Mouse (Mus musculus) lung, postnatal 0 days (tissue): ENCODE results near the gene Midn. TPM values are rescaled to one million over a fixed set of nuclear protein-coding genes. Genes with fewer than 3 reads are reported as not detected.

Experiments
- ATAC-seq: fragments of 200-750 bp; cut with Nextera tagmentation; 2 replicates; pipeline ENCODE4 v1.8.0; 2017; ENCODE audit warnings: moderate library complexity
- DNase-seq: peaks from one replicate; pipeline ENCODE4 v3.0.0-alpha.2; 2016; ENCODE audit warnings: low spot score
- H3K27ac ChIP-seq: fragments of 300-500 bp; sonication (generic); 2 replicates; pipeline ENCODE4 v1.5.1; 2014; ENCODE audit warnings: antibody characterized with exemption, mild to moderate bottlenecking, low read length, mixed read lengths
- H3K27me3 ChIP-seq: fragments of 300-500 bp; sonication (generic); replicated peaks from 2 replicates; pipeline ENCODE4 v1.6.1; 2014; ENCODE audit warnings: low read length, mixed read lengths; ENCODE audit not compliant: insufficient read depth
- H3K36me3 ChIP-seq: fragments of 300-500 bp; sonication (generic); 2 replicates; pipeline ENCODE4 v1.6.1; 2014; ENCODE audit warnings: low read length, mixed read lengths; ENCODE audit not compliant: insufficient read depth
- H3K4me1 ChIP-seq: fragments of 300-500 bp; sonication (generic); 2 replicates; pipeline ENCODE4 v1.6.1; 2014; ENCODE audit warnings: antibody characterized with exemption, low read depth, low read length, mixed read lengths; ENCODE audit not compliant: insufficient read depth
- H3K4me2 ChIP-seq: fragments of 300-500 bp; sonication (generic); replicated peaks from 2 replicates; pipeline ENCODE4 v1.6.1; 2014; ENCODE audit warnings: low read depth, mild to moderate bottlenecking, low read length, moderate library complexity, mixed read lengths
- H3K4me3 ChIP-seq: fragments of 300-500 bp; sonication (generic); 2 replicates; pipeline ENCODE4 v1.5.1; 2014; ENCODE audit warnings: low read depth, low read length
- H3K9ac ChIP-seq: fragments of 300-500 bp; sonication (generic); replicated peaks from 2 replicates; pipeline ENCODE4 v1.6.1; 2014; ENCODE audit warnings: low read depth, mild to moderate bottlenecking
- H3K9me3 ChIP-seq: fragments of 300-500 bp; sonication (generic); 2 replicates; pipeline ENCODE4 v1.6.1; 2016; ENCODE audit warnings: low read length, mixed read lengths
- CTCF ChIP-seq: IDR thresholded peaks from 2 replicates; pipeline ENCODE4 v1.5.1; 2016; ENCODE audit warnings: antibody characterized with exemption, mild to moderate bottlenecking
- EP300 ChIP-seq: IDR thresholded peaks from 2 replicates; pipeline ENCODE4 v1.6.1; 2016; ENCODE audit warnings: antibody characterized with exemption, mild to moderate bottlenecking, control low read depth
- WGBS: fragments of 180-500 bp; shearing (Covaris S2); extraction: QIAGEN DNeasy Blood & Tissue Kit; methylation state at CpG from one replicate; pipeline ENCODE4 v1.1.7; 2014; 5-methylcytosine and 5-hydroxymethylcytosine counted together
- polyA plus RNA-seq: library from polyadenylated mRNA; unstranded; fragments of >200 nt; fragmentation: Nextera tagmentation; extraction: Ambion mirVana; gene quantifications from 2 replicates; pipeline ENCODE4 v1.2.1, GENCODE M21; 2015

Midn gene
- polyA plus RNA-seq, 1 experiment from 2014 or later, result 13.2 TPM

DNA sequence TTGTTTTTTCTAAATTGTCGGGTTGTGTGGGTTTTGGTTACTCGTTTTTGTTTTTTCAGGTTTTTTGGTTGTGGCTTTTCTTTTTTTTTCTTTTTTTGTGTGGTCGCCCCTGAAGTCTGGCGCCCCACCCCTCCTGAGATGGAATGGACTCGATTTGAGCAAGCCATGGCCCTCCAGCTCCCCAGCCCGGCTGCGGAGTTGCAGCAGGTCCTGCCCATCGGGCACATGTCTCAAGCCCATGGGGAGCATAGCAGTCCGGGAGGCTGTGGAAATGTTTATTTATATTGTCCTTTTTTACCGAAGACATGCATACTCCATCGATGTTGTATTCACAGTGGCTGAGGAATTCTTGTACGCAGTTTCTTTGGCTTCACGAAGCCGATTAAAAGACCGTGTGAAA is 23.2 kb downstream of the Midn start:
- Histone ChIP-seq H3K9me3 (no peaks in the 10 kb centered on the region), H3K27me3 (no peaks in the 10 kb centered on the region), H3K4me1 (peaks cover 10% of the 10 kb centered on the region; the same call in 1 of the 2 replicates), H3K4me2 (no peak overlapping the region), H3K36me3 (peaks cover 18% of the 10 kb centered on the region), H3K9ac (no peak overlapping the region), H3K27ac (no peak overlapping the region), H3K4me3 (no peak overlapping the region)
- ATAC-seq (no peak), DNase-seq (no peak)
- TF ChIP-seq EP300 (no peak), CTCF (no peak)
- 71% methylated on average over 15 of the region's 15 CpGs for WGBS

DNA sequence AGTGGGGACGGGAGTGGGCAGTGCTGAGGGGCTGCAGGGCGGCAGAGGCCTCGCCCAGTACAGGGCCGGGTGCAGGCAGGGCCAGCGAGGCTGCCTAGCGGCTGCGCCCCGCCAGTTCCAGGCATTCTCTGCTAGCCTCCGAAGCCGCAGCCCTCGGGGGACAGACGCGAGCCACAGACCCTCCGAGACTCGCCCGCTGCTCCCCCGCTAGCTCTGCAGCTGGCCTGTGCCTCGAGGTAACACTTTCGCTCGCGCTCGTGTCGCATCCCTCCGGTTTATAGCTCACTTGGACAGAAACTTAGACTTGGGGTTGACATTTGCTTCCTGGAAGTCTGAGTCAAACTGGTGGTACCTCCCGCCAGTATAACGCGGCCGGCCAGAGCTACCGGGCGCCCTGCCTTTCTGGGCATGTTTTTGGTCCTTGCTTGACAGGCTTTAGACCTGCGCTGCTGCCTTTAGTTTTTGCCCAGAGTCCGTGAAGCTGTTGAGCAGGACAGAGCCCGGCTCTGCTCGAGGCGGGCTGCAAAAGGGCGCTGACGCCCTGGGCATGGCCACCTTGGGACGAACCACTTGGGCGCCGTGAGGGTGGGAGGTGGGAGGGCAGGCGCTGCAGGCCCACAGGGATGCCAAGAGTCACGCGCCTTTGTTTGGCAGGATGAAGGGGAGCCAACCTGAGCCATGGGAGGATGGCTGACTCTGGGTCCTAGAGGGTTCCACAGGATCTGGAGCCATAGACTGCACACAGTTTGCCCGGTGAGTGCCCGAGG is 23.9 kb downstream of the Midn start:
- H3K4me1 ChIP-seq, result peaks cover 10% of the 10 kb centered on the region; the same call in 1 of the 2 replicates

DNA sequence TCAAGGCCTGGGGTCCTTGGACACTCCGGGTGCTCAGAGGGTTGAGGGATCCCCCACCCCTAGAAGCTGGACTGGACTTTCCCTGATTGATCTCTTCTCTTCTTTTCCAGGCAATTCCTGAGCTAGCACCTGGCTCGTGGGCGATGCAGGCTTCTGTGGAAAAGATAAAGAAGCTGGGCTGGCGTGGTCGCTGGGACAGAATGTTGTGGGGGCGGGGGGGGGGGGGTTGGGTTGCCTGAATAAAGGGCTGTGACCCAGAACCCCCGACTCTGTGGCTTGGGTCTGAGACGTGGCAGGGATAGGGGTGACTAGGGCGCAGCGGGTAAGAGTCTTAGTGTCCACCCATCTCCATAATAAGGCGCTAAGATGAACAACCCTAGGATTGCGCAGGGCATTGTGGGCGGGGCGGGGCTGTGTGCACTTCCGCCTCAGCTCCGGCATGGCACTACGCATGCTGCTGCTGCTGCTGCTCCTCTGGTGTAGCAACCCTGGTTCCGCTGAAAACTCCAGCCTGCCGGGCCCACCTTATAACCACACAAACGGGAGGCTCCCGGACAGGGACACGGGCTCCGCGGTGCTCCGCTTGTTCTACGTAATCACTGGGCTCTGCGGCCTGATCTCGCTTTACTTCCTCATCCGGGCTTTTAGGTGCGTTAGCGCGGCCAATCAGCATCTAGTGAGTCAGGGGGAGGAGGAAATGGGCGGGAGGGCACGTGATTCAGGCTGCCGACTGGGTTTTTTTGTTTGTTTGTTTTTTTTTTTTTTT is 24.6 kb downstream of the Midn start, which contains the start of gene 1600002K03Rik:
TSS of gene 1600002K03Rik (plus strand) at position 418 of the 766 bp plus-strand sequence.
- no peaks in the 10 kb centered on the region for H3K9me3 ChIP-seq
- WGBS, result 6% methylated on average over 35 of the region's 35 CpGs
- H3K36me3 ChIP-seq, result peaks cover 18% of the 10 kb centered on the region
- DNase-seq (peak; percentile 96), ATAC-seq (peak; percentile 78)
- peaks cover 10% of the 10 kb centered on the region; the same call in 1 of the 2 replicates for H3K4me1 ChIP-seq
- H3K9ac ChIP-seq, result no peak within 1 kb of the TSS
- H3K4me2 ChIP-seq, result peak within 1 kb of the TSS; percentile 59
- H3K27ac ChIP-seq, result peak within 1 kb of the TSS; percentile 85
- TF ChIP-seq CTCF (no peak), EP300 (peak; percentile 21; the same call in 1 of the 2 replicates)
- peak within 1 kb of the TSS; percentile 53 for H3K4me3 ChIP-seq
- H3K27me3 ChIP-seq, result no peaks in the 10 kb centered on the region

More for the DNA sequence above, 23.9 kb downstream of the Midn start:
- 84% methylated on average over 44 of the region's 45 CpGs for WGBS
- no peaks in the 10 kb centered on the region for H3K9me3 ChIP-seq
- DNase-seq (no peak), ATAC-seq (no peak)
- peak overlapping the region; percentile 85 for H3K27ac ChIP-seq
- no peaks in the 10 kb centered on the region for H3K27me3 ChIP-seq
- H3K9ac ChIP-seq, result no peak overlapping the region
- TF ChIP-seq CTCF (no peak), EP300 (no peak)
- H3K36me3 ChIP-seq, result peaks cover 18% of the 10 kb centered on the region
- peak overlapping the region; percentile 53; the same call in 1 of the 2 replicates for H3K4me3 ChIP-seq
- H3K4me2 ChIP-seq, result peak overlapping the region; percentile 59

DNA sequence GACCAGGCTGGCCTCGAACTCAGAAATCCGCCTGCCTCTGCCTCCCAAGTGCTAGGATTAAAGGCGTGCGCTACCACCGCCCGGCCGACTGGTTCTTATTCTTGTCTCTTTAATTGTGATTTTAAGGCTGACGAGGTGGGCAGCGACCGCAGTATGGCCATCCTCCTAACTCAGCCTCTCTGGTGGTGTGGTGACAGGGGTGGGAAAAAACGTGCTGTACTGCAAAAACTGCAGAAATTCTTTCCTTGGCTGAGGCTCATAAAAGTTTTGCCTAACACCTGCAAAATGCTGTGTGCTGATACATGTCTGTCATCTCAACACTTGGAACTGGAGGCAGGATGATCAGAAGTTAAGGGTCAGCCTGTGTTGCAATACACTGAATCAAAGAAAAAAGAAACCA is 25.3 kb downstream of the Midn start:
- 9% methylated on average over 11 of the region's 11 CpGs for WGBS
- ATAC-seq (no peak), DNase-seq (peak; percentile 63)
- Histone ChIP-seq H3K4me3 (peak overlapping the region; percentile 53; the same call in 1 of the 2 replicates), H3K36me3 (peaks cover 18% of the 10 kb centered on the region), H3K4me2 (peak overlapping the region; percentile 59), H3K4me1 (peaks cover 10% of the 10 kb centered on the region; the same call in 1 of the 2 replicates), H3K27me3 (no peaks in the 10 kb centered on the region), H3K27ac (peak overlapping the region; percentile 85), H3K9ac (no peak overlapping the region), H3K9me3 (no peaks in the 10 kb centered on the region)
- 0 out of 2 replicates have a peak, but pooled peaks have one; percentile 6 for TF ChIP-seq EP300
- TF ChIP-seq CTCF, result no peak

DNA sequence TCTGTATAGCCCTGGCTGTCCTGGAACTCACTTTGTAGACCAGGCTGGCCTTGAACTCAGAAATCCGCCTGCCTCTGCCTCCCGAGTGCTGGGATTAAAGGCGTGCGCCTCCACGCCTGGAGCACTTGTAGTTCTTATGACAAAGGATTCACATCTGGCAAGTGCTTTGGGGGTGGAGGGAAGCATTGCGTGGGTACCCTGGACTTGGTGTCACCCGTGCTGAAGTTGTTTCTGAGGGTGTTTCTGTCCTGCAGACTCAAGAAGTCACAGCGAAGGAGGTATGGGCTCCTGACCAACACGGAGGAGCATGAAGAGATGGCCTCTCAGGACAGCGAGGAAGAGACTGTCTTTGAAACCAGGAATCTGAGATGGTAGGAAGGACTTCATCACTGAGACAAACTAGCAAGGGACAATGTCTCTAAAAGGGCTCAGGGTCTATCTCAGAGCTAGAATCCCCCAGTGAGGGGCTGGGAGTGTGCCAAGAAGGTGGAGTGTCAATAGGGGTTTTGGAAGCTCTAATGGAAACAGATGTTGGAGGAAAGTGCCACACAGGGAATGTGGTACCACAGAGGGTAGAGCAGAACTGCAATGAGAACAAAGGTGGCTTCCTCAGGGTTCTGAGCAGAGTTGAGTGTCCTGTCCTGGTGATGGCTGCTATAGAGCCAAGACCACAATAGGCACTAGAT is 26.0 kb downstream of the Midn start:
- no peak overlapping the region for H3K4me3 ChIP-seq
- no peak overlapping the region for H3K9ac ChIP-seq
- H3K4me1 ChIP-seq, result peaks cover 5% of the 10 kb centered on the region; the same call in 1 of the 2 replicates
- H3K27me3 ChIP-seq, result no peaks in the 10 kb centered on the region
- H3K36me3 ChIP-seq, result peaks cover 18% of the 10 kb centered on the region
- no peak for ATAC-seq
- H3K27ac ChIP-seq, result no peak overlapping the region
- DNase-seq, result no peak
- TF ChIP-seq CTCF, result no peak
- TF ChIP-seq EP300, result no peak
- no peaks in the 10 kb centered on the region for H3K9me3 ChIP-seq
- 87% methylated on average over 10 of the region's 10 CpGs for WGBS
- no peak overlapping the region for H3K4me2 ChIP-seq
